Mouse (Mus musculus): ENCODE measurements at regions not wholly inside any gene's neighbourhood (a gene's known extent, or its start where the extent isn't known, plus 50 kb on each side); places are given as distances from the start of the nearest gene placed in this dataset.

GRCm38 (mm10) chr15:6953970-6954791 lies 79.4 kb upstream of the Osmr start:
- Histone ChIP-seq H3K27ac (no peak overlapping the region), H3K36me3 (ENCODE audit: insufficient read depth, low read length) (no peaks in the 10 kb centered on the region), H3K9me3 (replicated peaks; ENCODE audit: low read length) (no peaks in the 10 kb centered on the region), H3K4me3 (replicated peaks; ENCODE audit: low read depth, low read length) (no peak overlapping the region), H3K9ac (ENCODE audit: low read depth, low read length) (no peak overlapping the region), H3K27me3 (ENCODE audit: insufficient read depth, low read length) (no peaks in the 10 kb centered on the region), H3K4me2 (ENCODE audit: low read length) (no peak overlapping the region), H3K4me1 (replicated peaks; ENCODE audit: insufficient read depth, low read length) (no peaks in the 10 kb centered on the region)
- ATAC-seq (replicated peaks; ENCODE audit: low FRiP score, low read depth) (no peak), DNase-seq (ENCODE audit: low spot score) (no peak)
- TF ChIP-seq CTCF (IDR thresholded peaks at IDR 0.05; ENCODE audit: low read depth): no peak
- 36% methylated on average over 9 of the region's 9 CpGs for WGBS

- WGBS: 86% methylated on average over 8 of the region's 8 CpGs
Observed at GRCm38 (mm10) chr15:6959911-6960310, 85.1 kb upstream of the Osmr start.

DNA sequence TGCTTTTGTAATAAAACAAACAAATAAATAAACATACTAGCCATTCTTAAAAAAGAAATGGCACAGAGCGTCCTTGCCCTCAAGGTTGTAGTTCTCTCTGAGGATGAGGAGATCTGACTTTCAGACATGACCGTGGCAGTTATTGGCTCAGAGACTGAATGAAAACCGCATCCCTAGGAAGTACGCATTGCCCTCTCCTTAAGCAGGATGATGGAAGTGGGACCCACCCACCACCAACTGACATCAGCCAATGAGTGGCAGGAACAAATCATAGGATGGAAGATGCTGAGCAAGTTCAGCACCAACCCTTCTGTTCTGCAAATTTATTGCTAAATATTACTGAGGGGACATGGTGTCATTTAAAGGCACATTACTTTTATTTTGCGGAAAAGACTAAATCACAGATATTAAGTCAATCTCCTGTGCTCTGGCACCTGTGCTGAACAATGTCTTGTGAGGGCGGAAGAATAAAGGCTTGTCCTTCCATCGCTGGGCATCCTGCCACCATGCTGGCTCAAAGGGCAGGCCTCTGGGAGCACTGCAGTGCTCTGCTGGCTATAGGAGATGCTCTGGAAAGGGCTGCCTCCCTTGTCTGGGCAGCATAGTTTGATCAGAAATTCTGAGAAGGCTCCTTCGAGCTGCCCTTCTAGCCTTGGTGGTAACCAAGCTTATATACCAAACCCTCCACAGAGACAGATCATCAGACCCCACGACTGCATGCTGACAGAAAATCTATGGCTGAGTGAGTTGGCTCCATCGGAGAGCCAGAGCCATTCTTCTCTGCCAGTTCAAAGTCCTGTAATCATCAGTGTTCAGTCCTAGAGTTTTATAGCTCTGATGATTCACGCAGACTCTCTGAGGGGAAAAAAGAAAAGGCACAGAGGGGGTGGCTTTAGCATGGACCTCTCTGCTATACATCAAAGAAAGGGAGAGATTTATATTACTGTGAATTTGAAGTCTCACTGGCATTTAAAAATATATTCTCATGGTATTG lies 86.3 kb upstream of the Osmr start:
- Histone ChIP-seq H3K36me3 (ENCODE audit: insufficient read depth, low read length) (no peaks in the 10 kb centered on the region), H3K4me1 (replicated peaks; ENCODE audit: insufficient read depth, low read length) (no peaks in the 10 kb centered on the region), H3K4me2 (ENCODE audit: low read length) (no peak overlapping the region), H3K4me3 (replicated peaks; ENCODE audit: low read depth, low read length) (no peak overlapping the region), H3K27me3 (ENCODE audit: insufficient read depth, low read length) (no peaks in the 10 kb centered on the region), H3K9me3 (replicated peaks; ENCODE audit: low read length) (no peaks in the 10 kb centered on the region), H3K9ac (ENCODE audit: low read depth, low read length) (no peak overlapping the region), H3K27ac (no peak overlapping the region)
- DNase-seq (ENCODE audit: low spot score): no peak
- no peak for TF ChIP-seq CTCF (IDR thresholded peaks at IDR 0.05; ENCODE audit: low read depth)
- WGBS: 67% methylated on average over 11 of the region's 11 CpGs
- no peak for ATAC-seq (replicated peaks; ENCODE audit: low FRiP score, low read depth)

More at GRCm38 (mm10) chr15:6959911-6960310, 85.1 kb upstream of the Osmr start:
- Histone ChIP-seq H3K9ac (ENCODE audit: low read depth, low read length) (no peak overlapping the region), H3K4me1 (replicated peaks; ENCODE audit: insufficient read depth, low read length) (no peaks in the 10 kb centered on the region), H3K4me2 (ENCODE audit: low read length) (no peak overlapping the region), H3K27ac (no peak overlapping the region), H3K4me3 (replicated peaks; ENCODE audit: low read depth, low read length) (no peak overlapping the region), H3K9me3 (replicated peaks; ENCODE audit: low read length) (no peaks in the 10 kb centered on the region), H3K36me3 (ENCODE audit: insufficient read depth, low read length) (no peaks in the 10 kb centered on the region), H3K27me3 (ENCODE audit: insufficient read depth, low read length) (no peaks in the 10 kb centered on the region)
- no peak for TF ChIP-seq CTCF (IDR thresholded peaks at IDR 0.05; ENCODE audit: low read depth)
- no peak for DNase-seq (ENCODE audit: low spot score)
- ATAC-seq (replicated peaks; ENCODE audit: low FRiP score, low read depth): no peak

DNA sequence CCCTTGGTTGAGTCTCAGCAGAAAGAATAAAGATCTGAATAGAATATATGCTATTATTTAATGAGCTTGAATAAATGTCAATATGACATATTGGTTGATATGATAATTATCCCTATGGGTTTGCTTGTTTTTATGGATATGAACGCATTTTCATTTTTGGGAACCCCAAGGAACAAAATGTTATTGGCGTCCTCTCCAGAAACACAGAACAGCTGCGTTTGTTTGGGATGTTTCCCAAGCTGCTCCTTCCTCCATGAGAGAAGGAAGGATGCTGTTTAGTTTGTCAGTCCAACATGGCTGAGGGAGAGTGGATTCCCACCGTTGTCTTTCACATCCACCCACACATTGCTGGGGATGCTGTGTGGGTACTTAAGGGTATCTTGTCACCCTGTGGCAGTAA lies 89.9 kb upstream of the Osmr start:
- Histone ChIP-seq H3K4me1 (replicated peaks; ENCODE audit: insufficient read depth, low read length) (no peaks in the 10 kb centered on the region), H3K36me3 (ENCODE audit: insufficient read depth, low read length) (no peaks in the 10 kb centered on the region), H3K4me2 (ENCODE audit: low read length) (no peak overlapping the region), H3K27ac (no peak overlapping the region), H3K9me3 (replicated peaks; ENCODE audit: low read length) (no peaks in the 10 kb centered on the region), H3K4me3 (replicated peaks; ENCODE audit: low read depth, low read length) (no peak overlapping the region), H3K9ac (ENCODE audit: low read depth, low read length) (no peak overlapping the region), H3K27me3 (ENCODE audit: insufficient read depth, low read length) (no peaks in the 10 kb centered on the region)
- no peak for DNase-seq (ENCODE audit: low spot score)
- no peak for TF ChIP-seq CTCF (IDR thresholded peaks at IDR 0.05; ENCODE audit: low read depth)
- ATAC-seq (replicated peaks; ENCODE audit: low FRiP score, low read depth): no peak
- 71% methylated on average over 4 of the region's 4 CpGs for WGBS

- Histone ChIP-seq H3K36me3 (ENCODE audit: insufficient read depth, low read length) (no peaks in the 10 kb centered on the region), H3K4me2 (ENCODE audit: low read length) (no peak overlapping the region), H3K9ac (ENCODE audit: low read depth, low read length) (no peak overlapping the region), H3K27ac (no peak overlapping the region), H3K4me3 (replicated peaks; ENCODE audit: low read depth, low read length) (no peak overlapping the region), H3K4me1 (replicated peaks; ENCODE audit: insufficient read depth, low read length) (no peaks in the 10 kb centered on the region), H3K9me3 (replicated peaks; ENCODE audit: low read length) (no peaks in the 10 kb centered on the region), H3K27me3 (ENCODE audit: insufficient read depth, low read length) (no peaks in the 10 kb centered on the region)
- no peak for ATAC-seq (replicated peaks; ENCODE audit: low FRiP score, low read depth)
- WGBS: 42% methylated on average over 4 of the region's 4 CpGs
- TF ChIP-seq CTCF (IDR thresholded peaks at IDR 0.05; ENCODE audit: low read depth): no peak
- DNase-seq (ENCODE audit: low spot score): no peak
Observed at GRCm38 (mm10) chr15:6965446-6965845, 90.7 kb upstream of the Osmr start.

GRCm38 (mm10) chr15:6974410-6974809 lies 99.6 kb upstream of the Osmr start:
- no peak overlapping the region for H3K27ac ChIP-seq
- 19% methylated on average over 4 of the region's 4 CpGs for WGBS
- TF ChIP-seq CTCF (IDR thresholded peaks at IDR 0.05; ENCODE audit: low read depth): no peak
- H3K4me3 ChIP-seq (replicated peaks; ENCODE audit: low read depth, low read length): no peak overlapping the region
- no peaks in the 10 kb centered on the region for H3K36me3 ChIP-seq (ENCODE audit: insufficient read depth, low read length)
- no peaks in the 10 kb centered on the region for H3K9me3 ChIP-seq (replicated peaks; ENCODE audit: low read length)
- H3K27me3 ChIP-seq (ENCODE audit: insufficient read depth, low read length): no peaks in the 10 kb centered on the region
- ATAC-seq (replicated peaks; ENCODE audit: low FRiP score, low read depth) (no peak), DNase-seq (ENCODE audit: low spot score) (peak; percentile 77)
- no peaks in the 10 kb centered on the region for H3K4me1 ChIP-seq (replicated peaks; ENCODE audit: insufficient read depth, low read length)
- no peak overlapping the region for H3K4me2 ChIP-seq (ENCODE audit: low read length)
- no peak overlapping the region for H3K9ac ChIP-seq (ENCODE audit: low read depth, low read length)
